Mouse (Mus musculus) spleen, adult 18-20 months (tissue): ENCODE data around the gene Slc25a54.

Source experiments
- DNase-seq, 2 experiments: peaks; one replicate each; pipeline ENCODE4 v3.0.0; 2022; ENCODE audit warnings: mixed read lengths in 2 of 2

The Slc25a54 gene

GRCm38 (mm10) chr3:109080169-109080568, at the start of gene Slc25a54:
Slc25a54 (plus strand) TSS chr3:109080469.
- DNase-seq = no peak

GRCm38 (mm10) chr3:109030817-109031216, 49.5 kb upstream of the Slc25a54 start:
- DNase-seq = no peak

GRCm38 (mm10) chr3:109031626-109032025, 48.6 kb upstream of the Slc25a54 start:
- DNase-seq = no peak

- no peak for DNase-seq
These were observed 48.0 kb upstream of the Slc25a54 start for GRCm38 (mm10) chr3:109032306-109032705.

- no peak for DNase-seq
These were observed 45.9 kb upstream of the Slc25a54 start for GRCm38 (mm10) chr3:109034411-109034810.

GRCm38 (mm10) chr3:109040908-109041307, 39.4 kb upstream of the Slc25a54 start:
- no peak for DNase-seq

- DNase-seq = no peak
These were observed 36.9 kb upstream of the Slc25a54 start for GRCm38 (mm10) chr3:109043395-109043794.

GRCm38 (mm10) chr3:109046428-109046827, 33.8 kb upstream of the Slc25a54 start:
- no peak for DNase-seq

GRCm38 (mm10) chr3:109047707-109048283, 32.5 kb upstream of the Slc25a54 start:
- DNase-seq = no peak

GRCm38 (mm10) chr3:109051056-109051945, 29.0 kb upstream of the Slc25a54 start:
- no peak for DNase-seq

- no peak for DNase-seq
These were observed 28.3 kb upstream of the Slc25a54 start for GRCm38 (mm10) chr3:109051946-109052331.

GRCm38 (mm10) chr3:109059903-109060302, 20.4 kb upstream of the Slc25a54 start:
- DNase-seq = no peak

- DNase-seq = no peak
These were observed 17.9 kb upstream of the Slc25a54 start for GRCm38 (mm10) chr3:109062391-109062790.

- peak in 1 of 2 experiments; percentile 13 for DNase-seq
These were observed 17.3 kb upstream of the Slc25a54 start for GRCm38 (mm10) chr3:109062989-109063388.

GRCm38 (mm10) chr3:109084418-109084817, 4.1 kb downstream of the Slc25a54 start:
- no peak for DNase-seq

- no peak for DNase-seq
These were observed 8.2 kb downstream of the Slc25a54 start for GRCm38 (mm10) chr3:109088460-109088859.

- DNase-seq = no peak
These were observed 24.4 kb downstream of the Slc25a54 start for GRCm38 (mm10) chr3:109104702-109105101.

GRCm38 (mm10) chr3:109117136-109117535, 36.9 kb downstream of the Slc25a54 start:
- DNase-seq = no peak

- DNase-seq = no peak
These were observed 39.3 kb downstream of the Slc25a54 start for GRCm38 (mm10) chr3:109119562-109119961.

GRCm38 (mm10) chr3:109119973-109120372, 39.7 kb downstream of the Slc25a54 start:
- no peak for DNase-seq

- peak; percentile 19 to 38 for DNase-seq
These were observed 42.6 kb downstream of the Slc25a54 start, which contains the start of gene Slc25a24 for GRCm38 (mm10) chr3:109122641-109123530. Slc25a24 (plus strand) TSS chr3:109123149.

- peak in 1 of 2 experiments; percentile 9 for DNase-seq
These were observed 43.3 kb downstream of the Slc25a54 start for GRCm38 (mm10) chr3:109123531-109123981.

GRCm38 (mm10) chr3:109124091-109124490, 43.8 kb downstream of the Slc25a54 start:
- DNase-seq = no peak
